Mouse (Mus musculus) liver, embryonic 14.5 days (tissue): ENCODE data around the gene Dpp3. TPM values are rescaled to one million over a fixed set of nuclear protein-coding genes. Genes with fewer than 3 reads are reported as not detected.

Experiments used
- ATAC-seq: fragments of 200-750 bp; cut with Nextera tagmentation; 2 replicates; pipeline ENCODE4 v1.8.0; 2017; ENCODE audit warnings: moderate number of reproducible peaks, mild to moderate bottlenecking, moderate library complexity; ENCODE audit not compliant: insufficient read depth
- DNase-seq, 3 experiments: peaks; one replicate each; pipeline ENCODE4 v3.0.0-alpha.2; 2012 to 2013; ENCODE audit warnings: low read depth in 3 of 3, low spot score in 3 of 3
- H3K27ac ChIP-seq: fragments of 300-500 bp; sonication (generic); 2 replicates; pipeline ENCODE4 v1.5.1; 2014; ENCODE audit warnings: moderate library complexity, mild to moderate bottlenecking, control low read depth, inconsistent platforms
- H3K27me3 ChIP-seq: fragments of 300-500 bp; sonication (generic); 2 replicates; pipeline ENCODE4 v1.6.1; 2014; ENCODE audit warnings: mild to moderate bottlenecking, low read length, moderate library complexity; ENCODE audit not compliant: control insufficient read depth, insufficient read depth
- H3K36me3 ChIP-seq: fragments of 300-500 bp; sonication (generic); replicated peaks from 2 replicates; pipeline ENCODE4 v1.6.1; 2014; ENCODE audit warnings: low read depth; ENCODE audit not compliant: control insufficient read depth, insufficient read depth
- H3K4me1 ChIP-seq, 2 experiments: fragments of 200-500 bp in 1 of 2; fragments of 300-500 bp in 1 of 2; sonication (generic) in 1 of 2; replicated peaks; 2 replicates each; pipeline ENCODE4 v1.6.1; 2012 to 2014; ENCODE audit warnings: antibody characterized with exemption in 1 of 2, inconsistent platforms in 1 of 2, low read length in 1 of 2; ENCODE audit not compliant: control insufficient read depth in 2 of 2, insufficient read depth in 2 of 2
- H3K4me2 ChIP-seq: fragments of 300-500 bp; sonication (generic); 2 replicates; pipeline ENCODE4 v1.6.1; 2014; ENCODE audit warnings: low read depth, mild to moderate bottlenecking, control low read depth, moderate library complexity
- H3K4me3 ChIP-seq, 2 experiments: fragments of 200-500 bp in 1 of 2; fragments of 300-500 bp in 1 of 2; sonication (generic) in 1 of 2; 2 replicates each; pipeline ENCODE4 v1.5.1; 2012 to 2014; ENCODE audit warnings: low read depth in 2 of 2, low read length in 2 of 2, mild to moderate bottlenecking in 2 of 2, control low read depth in 1 of 2, inconsistent platforms in 1 of 2, moderate library complexity in 1 of 2; ENCODE audit not compliant: insufficient read depth in 1 of 2
- H3K9ac ChIP-seq: fragments of 300-500 bp; sonication (generic); replicated peaks from 2 replicates; pipeline ENCODE4 v1.6.1; 2014; ENCODE audit warnings: mild to moderate bottlenecking, control low read depth, moderate library complexity
- H3K9me3 ChIP-seq: fragments of 300-500 bp; sonication (generic); 2 replicates; pipeline ENCODE4 v1.6.1; 2016; ENCODE audit warnings: low read length, mixed read lengths; ENCODE audit not compliant: control insufficient read depth
- CTCF ChIP-seq: IDR thresholded peaks from 2 replicates; pipeline ENCODE4 v1.5.1; 2016; ENCODE audit warnings: antibody characterized with exemption, low read depth, control low read depth
- EP300 ChIP-seq: IDR thresholded peaks from 2 replicates; pipeline ENCODE4 v1.6.1; 2016; ENCODE audit warnings: antibody characterized with exemption, low read depth
- WGBS: fragments of 180-500 bp; shearing (Covaris S2); extraction: QIAGEN DNeasy Blood & Tissue Kit; methylation state at CpG from one replicate; pipeline ENCODE4 v1.1.7; 2014; ENCODE audit not compliant: insufficient replicate concordance; 5-methylcytosine and 5-hydroxymethylcytosine counted together
- polyA plus RNA-seq, 2 experiments: library from polyadenylated mRNA; depleted of rRNA in 1 of 2; stranded (reverse) in 1 of 2; unstranded in 1 of 2; fragments of >200 nt; fragmentation: Nextera tagmentation in 1 of 2; extraction: Ambion mirVana in 1 of 2; gene quantifications; 2 replicates each; pipeline versions ENCODE4 v1.2.1 to v1.2.3; 2012 to 2014

Gene Dpp3
- polyA plus RNA-seq, 2 experiments = 28.0 to 37.0 TPM

GRCm38 (mm10) chr19:4925121-4925860, 2.8 kb downstream of the Dpp3 start:
- no peaks in the 10 kb centered on the region for H3K27me3 ChIP-seq
- WGBS = 86% methylated on average over 11 of the region's 11 CpGs
- no peaks in the 10 kb centered on the region for H3K9me3 ChIP-seq
- ATAC-seq (no peak), DNase-seq (no peak)
- TF ChIP-seq CTCF (no peak), EP300 (no peak)
- no peak overlapping the region for H3K4me2 ChIP-seq
- H3K4me3 ChIP-seq = no peak overlapping the region
- no peak overlapping the region for H3K27ac ChIP-seq
- peaks cover 0 to 12% of the 10 kb centered on the region in 2 experiments; a peak in 3 of 4 replicates for H3K4me1 ChIP-seq
- H3K9ac ChIP-seq = no peak overlapping the region
- peaks cover 14% of the 10 kb centered on the region for H3K36me3 ChIP-seq

- Histone ChIP-seq H3K4me3 (no peak overlapping the region), H3K27ac (no peak overlapping the region), H3K9me3 (no peaks in the 10 kb centered on the region), H3K27me3 (no peaks in the 10 kb centered on the region), H3K4me1 (no peaks in the 10 kb centered on the region), H3K4me2 (no peak overlapping the region), H3K9ac (no peak overlapping the region), H3K36me3 (peaks cover 25% of the 10 kb centered on the region)
- DNase-seq = no peak
- WGBS = 72% methylated on average over 6 of the region's 6 CpGs
- no peak for ATAC-seq
- no peak for TF ChIP-seq CTCF
- TF ChIP-seq EP300 = no peak
Measured at GRCm38 (mm10) chr19:4919652-4920051, 8.4 kb downstream of the Dpp3 start.

GRCm38 (mm10) chr19:4916827-4917226, 11.3 kb downstream of the Dpp3 start:
- H3K27me3 ChIP-seq = no peaks in the 10 kb centered on the region
- no peak overlapping the region for H3K4me2 ChIP-seq
- WGBS = 76% methylated on average over 10 of the region's 10 CpGs
- ATAC-seq (no peak), DNase-seq (no peak)
- no peak overlapping the region for H3K9ac ChIP-seq
- no peaks in the 10 kb centered on the region for H3K4me1 ChIP-seq
- H3K9me3 ChIP-seq = no peaks in the 10 kb centered on the region
- no peak overlapping the region for H3K4me3 ChIP-seq
- peaks cover 29% of the 10 kb centered on the region for H3K36me3 ChIP-seq
- TF ChIP-seq CTCF = no peak
- no peak for TF ChIP-seq EP300
- H3K27ac ChIP-seq = no peak overlapping the region

- H3K9me3 ChIP-seq = no peaks in the 10 kb centered on the region
- TF ChIP-seq CTCF (no peak), EP300 (no peak)
- ATAC-seq (no peak), DNase-seq (no peak)
- H3K27ac ChIP-seq = no peak overlapping the region
- WGBS = 83% methylated on average over 15 of the region's 15 CpGs
- no peaks in the 10 kb centered on the region for H3K27me3 ChIP-seq
- H3K4me3 ChIP-seq = no peak overlapping the region
- H3K36me3 ChIP-seq = peaks cover 24% of the 10 kb centered on the region
- H3K9ac ChIP-seq = no peak overlapping the region
- no peak overlapping the region for H3K4me2 ChIP-seq
- H3K4me1 ChIP-seq = no peaks in the 10 kb centered on the region
Measured at GRCm38 (mm10) chr19:4915924-4916603, 12.0 kb downstream of the Dpp3 start.

- Histone ChIP-seq H3K4me2 (no peak overlapping the region), H3K27me3 (no peaks in the 10 kb centered on the region), H3K4me3 (no peak overlapping the region), H3K36me3 (peaks cover 8% of the 10 kb centered on the region), H3K9me3 (no peaks in the 10 kb centered on the region), H3K27ac (no peak overlapping the region), H3K4me1 (peaks cover 0 to 7% of the 10 kb centered on the region in 2 experiments; a peak in 3 of 4 replicates), H3K9ac (no peak overlapping the region)
- DNase-seq (no peak), ATAC-seq (no peak)
- WGBS = 75% methylated on average over 7 of the region's 7 CpGs
- no peak for TF ChIP-seq CTCF
- no peak for TF ChIP-seq EP300
Measured at GRCm38 (mm10) chr19:4909376-4909775, 18.7 kb downstream of the Dpp3 start.
